Mouse (Mus musculus) CH12.LX (cell line): ENCODE measurements around the gene Ralgps2.

ENCODE experiments used
- CHD2 ChIP-seq: IDR thresholded peaks from 2 replicates; pipeline ENCODE4 v1.6.1; 2011; ENCODE audit warnings: low read length, improper control_type of control experiment
- CTCF ChIP-seq, 2 experiments: IDR thresholded peaks in 1 of 2; conservative IDR thresholded peaks in 1 of 2; 2 replicates each; pipeline ENCODE4 v1.5.1; 2011 to 2012; ENCODE audit warnings: low read depth in 2 of 2, low read length in 2 of 2, improper control_type of control experiment in 1 of 2, inconsistent platforms in 1 of 2, mild to moderate bottlenecking in 1 of 2, moderate library complexity in 1 of 2
- ETS1 ChIP-seq: conservative IDR thresholded peaks from 2 replicates; pipeline ENCODE4 v1.6.1; 2012; ENCODE audit warnings: low read depth, mild to moderate bottlenecking, inconsistent platforms, low read length, improper control_type of control experiment, moderate library complexity
- HCFC1 ChIP-seq: IDR thresholded peaks from 2 replicates; pipeline ENCODE4 v1.6.1; 2012; ENCODE audit warnings: low read depth, mild to moderate bottlenecking, inconsistent platforms, low read length, improper control_type of control experiment
- JUN ChIP-seq: IDR thresholded peaks from 2 replicates; pipeline ENCODE4 v1.6.1; 2011; ENCODE audit warnings: low read depth, mild to moderate bottlenecking, low read length, improper control_type of control experiment, moderate library complexity; ENCODE audit not compliant: insufficient read depth
- JUND ChIP-seq: conservative IDR thresholded peaks from 2 replicates; pipeline ENCODE4 v1.6.1; 2011; ENCODE audit warnings: low read depth, low read length, improper control_type of control experiment
- MAX ChIP-seq: IDR thresholded peaks from 2 replicates; pipeline ENCODE4 v1.6.1; 2011; ENCODE audit warnings: low read length, improper control_type of control experiment
- MEF2A ChIP-seq: IDR thresholded peaks from 2 replicates; pipeline ENCODE4 v1.6.1; 2014; ENCODE audit warnings: low read depth, mild to moderate bottlenecking, inconsistent platforms, low read length, improper control_type of control experiment, borderline replicate concordance
- NELFE ChIP-seq: IDR thresholded peaks from 2 replicates; pipeline ENCODE4 v1.6.1; 2011; ENCODE audit warnings: low read depth, low read length, improper control_type of control experiment
- POLR2A ChIP-seq: IDR thresholded peaks from 2 replicates; pipeline ENCODE4 v1.6.1; 2011; ENCODE audit warnings: low read depth, mild to moderate bottlenecking, improper control_type of control experiment, low read length
- POLR2AphosphoS2 ChIP-seq: IDR thresholded peaks from 2 replicates; pipeline ENCODE4 v1.6.1; 2011; ENCODE audit warnings: low read depth, low read length, improper control_type of control experiment
- SMC3 ChIP-seq: IDR thresholded peaks from 2 replicates; pipeline ENCODE4 v1.6.1; 2011; ENCODE audit warnings: low read depth, low read length, improper control_type of control experiment
- UBTF ChIP-seq: IDR thresholded peaks from 2 replicates; pipeline ENCODE4 v1.6.1; 2012; ENCODE audit warnings: low read depth, mild to moderate bottlenecking, inconsistent platforms, low read length, improper control_type of control experiment, moderate library complexity
- ZNF384 ChIP-seq: IDR thresholded peaks from 2 replicates; pipeline ENCODE4 v1.6.1; 2012; ENCODE audit warnings: low read depth, low read length, improper control_type of control experiment, inconsistent platforms

- no peak for TF ChIP-seq JUND
- no peak for TF ChIP-seq CTCF (conservative IDR thresholded peaks at IDR 0.05 in 1 of 2, IDR thresholded peaks at IDR 0.05 in 1 of 2; ENCODE audit: low read depth in 2 of 2, low read length in 2 of 2)
- no peak for TF ChIP-seq ETS1
- TF ChIP-seq CHD2, result no peak
- TF ChIP-seq MAX, result no peak
- no peak for TF ChIP-seq POLR2A
- no peak for TF ChIP-seq MEF2A
- no peak for TF ChIP-seq NELFE
- TF ChIP-seq ZNF384, result no peak
- no peak for TF ChIP-seq JUN
- no peak for TF ChIP-seq SMC3
- TF ChIP-seq UBTF, result no peak
- TF ChIP-seq POLR2AphosphoS2, result no peak
- TF ChIP-seq HCFC1, result no peak
Measured at GRCm38 (mm10) chr1:156758326-156758725, 181.1 kb downstream of the Ralgps2 start.
